13 mouse cellular contexts compared by ENCODE assay signal in the genomic region with DNA sequence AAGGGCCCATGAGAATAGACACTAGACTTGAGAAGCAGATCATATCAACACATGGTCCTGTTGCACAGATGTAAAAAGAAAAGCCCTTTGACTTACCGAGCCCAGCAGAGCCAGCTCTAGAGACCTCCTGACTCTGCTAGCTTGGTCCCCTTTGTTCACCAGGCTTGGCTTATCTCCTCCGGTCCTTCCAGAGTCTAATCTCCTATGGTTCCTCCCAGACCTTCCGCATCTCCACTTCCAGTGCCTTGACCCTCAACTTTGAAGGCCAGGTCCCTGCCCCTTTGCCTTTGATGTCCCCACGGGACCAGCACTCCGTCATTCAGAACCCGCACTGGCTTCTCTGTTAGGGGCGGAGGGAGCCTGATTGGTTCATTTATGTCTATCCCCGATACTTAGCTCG. TPM values are rescaled to one million over a fixed set of nuclear protein-coding genes. Genes with fewer than 3 reads are reported as not detected.
DNase-seq lines count a peak whose midpoint lies in the region; ATAC-seq and TF ChIP-seq lines count a peak whose summit lies in the region.
"Had no signal": no experiment of that assay in that cellular context is flagged by ENCODE, and none has a peak within 500 bp of the region (broad histone marks: within the 10 kb centered on the region; RNA-seq: fewer than 3 reads in every experiment).

No protein-coding gene starts in this region.

- DNase-seq in heart, postnatal 25 days (ENCODE audit: low spot score) = no peak
- peak; percentile 14 for DNase-seq in ZHBTc4 (ENCODE audit: low read depth, low spot score)
- peak; percentile 21 for DNase-seq in embryonic facial prominence, embryonic 10.5 days (ENCODE audit: low spot score)
- DNase-seq in limb, embryonic 14.5 days (ENCODE audit: low spot score) = no peak
- no peak for DNase-seq in urinary bladder, postnatal 4 days (ENCODE audit: low spot score in 2 of 2)
- no peak for DNase-seq in c-Kit-positive CD71-positive TER-119-positive erythroid progenitor cells, embryonic 14.5 days (ENCODE audit: low spot score)
- DNase-seq: cerebellum, postnatal 25 days; gastrocnemius, postnatal 14 days; kidney, adult 8-10 months had no signal

- H3K27me3 ChIP-seq in heart, embryonic 13.5 days (replicated peaks) = no peaks in the 10 kb centered on the region
- H3K27me3 ChIP-seq in embryonic facial prominence, embryonic 10.5 days (replicated peaks; ENCODE audit: low read depth, poor library complexity, severe bottlenecking) = no peaks in the 10 kb centered on the region
- no peaks in the 10 kb centered on the region for H3K27me3 ChIP-seq in limb, embryonic 14.5 days (ENCODE audit: control insufficient read depth, insufficient read depth, low read length)

- 0 out of 2 replicates have a peak overlapping the region, but pooled peaks have one; percentile 43 for H3K27ac ChIP-seq in heart, embryonic 13.5 days (replicated peaks)
- H3K27ac ChIP-seq in embryonic facial prominence, embryonic 10.5 days (replicated peaks) = peak overlapping the region; percentile 65
- no peak overlapping the region for H3K27ac ChIP-seq in limb, embryonic 14.5 days (replicated peaks; ENCODE audit: low read depth, low read length)
- H3K27ac ChIP-seq: hindbrain, embryonic 13.5 days; liver, embryonic 15.5 days had no signal

- 55% methylated on average over 9 of the region's 9 CpGs for WGBS in heart, embryonic 13.5 days
- 46% methylated on average over 9 of the region's 9 CpGs for WGBS in embryonic facial prominence, embryonic 10.5 days
- WGBS in limb, embryonic 14.5 days = 49% methylated on average over 9 of the region's 9 CpGs

- peaks cover 27% of the 10 kb centered on the region for H3K4me1 ChIP-seq in heart, embryonic 13.5 days
- peaks cover 81% of the 10 kb centered on the region for H3K4me1 ChIP-seq in embryonic facial prominence, embryonic 10.5 days
- peaks cover 54% of the 10 kb centered on the region for H3K4me1 ChIP-seq in limb, embryonic 14.5 days (ENCODE audit: control insufficient read depth, insufficient read depth, low read length)
- H3K4me1 ChIP-seq: liver, embryonic 15.5 days had no signal

- ATAC-seq in heart, embryonic 13.5 days (ENCODE audit: extremely low read depth, insufficient number of reproducible peaks, low FRiP score, low TSS enrichment) = no peak
- no peak for ATAC-seq in limb, embryonic 14.5 days (ENCODE audit: low FRiP score, low read depth)

- no peak overlapping the region for H3K4me2 ChIP-seq in heart, embryonic 13.5 days
- H3K4me2 ChIP-seq in limb, embryonic 14.5 days (replicated peaks; ENCODE audit: low read depth, low read length, severe bottlenecking) = peak overlapping the region; percentile 19; the same call in 1 of the 2 replicates
- H3K4me2 ChIP-seq: hindbrain, embryonic 13.5 days; liver, embryonic 15.5 days had no signal

- no peaks in the 10 kb centered on the region for H3K9me3 ChIP-seq in heart, embryonic 13.5 days
- H3K9me3 ChIP-seq in embryonic facial prominence, embryonic 10.5 days = no peaks in the 10 kb centered on the region
- H3K9me3 ChIP-seq in limb, embryonic 14.5 days (ENCODE audit: control insufficient read depth, low read length) = no peaks in the 10 kb centered on the region
- H3K9me3 ChIP-seq: hindbrain, embryonic 13.5 days; liver, embryonic 15.5 days; megakaryocyte, embryonic 14.5 days had no signal

- H3K36me3 ChIP-seq in heart, embryonic 13.5 days = no peaks in the 10 kb centered on the region
- peaks cover 57% of the 10 kb centered on the region for H3K36me3 ChIP-seq in embryonic facial prominence, embryonic 10.5 days (replicated peaks)
- H3K36me3 ChIP-seq in limb, embryonic 14.5 days (ENCODE audit: control insufficient read depth, insufficient read depth, low read length) = peaks cover 50% of the 10 kb centered on the region
- H3K36me3 ChIP-seq: hindbrain, embryonic 13.5 days; liver, embryonic 15.5 days had no signal

- no peak overlapping the region for H3K4me3 ChIP-seq in heart, embryonic 13.5 days
- H3K4me3 ChIP-seq in embryonic facial prominence, embryonic 10.5 days = peak overlapping the region; percentile 38; the same call in 1 of the 2 replicates
- no peak overlapping the region for H3K4me3 ChIP-seq in limb, embryonic 14.5 days (replicated peaks; ENCODE audit: low read length)
- H3K4me3 ChIP-seq: hindbrain, embryonic 13.5 days; liver, embryonic 15.5 days; megakaryocyte, embryonic 14.5 days had no signal

- H3K9ac ChIP-seq in heart, embryonic 13.5 days = no peak overlapping the region
- no peak overlapping the region for H3K9ac ChIP-seq in limb, embryonic 14.5 days (ENCODE audit: low read depth, low read length, severe bottlenecking)
- H3K9ac ChIP-seq: hindbrain, embryonic 13.5 days; liver, embryonic 15.5 days had no signal

- intact Hi-C loops in heart, postnatal 25 days (cut with DNase I) = loop anchor here (10.0 kb wide), 1 partner anchor 283 kb away; no protein-coding TSS in a partner anchor

- TF ChIP-seq POLR2A in limb, embryonic 14.5 days (IDR thresholded peaks at IDR 0.05; ENCODE audit: borderline replicate concordance, extremely low read depth, insufficient read depth, insufficient read length) = no peak

RNA-seq across cellular contexts. Expression of gene Lpar1, which starts 6.0 kb away (rescaled TPM):
- 13.0 and 14.8 TPM in 2 replicates for polyA plus RNA-seq in heart, embryonic 13.5 days (2015; fragmentation: Nextera tagmentation; extraction: Ambion mirVana)
- 10 to 100 TPM; 11.1 to 14.3 TPM for total RNA-seq in heart, postnatal 25 days (2021)
- 129 and 155 TPM in 2 replicates for polyA plus RNA-seq in embryonic facial prominence, embryonic 10.5 days (2016; fragmentation: Nextera tagmentation; extraction: Ambion mirVana)
- polyA plus RNA-seq in limb, embryonic 14.5 days (2012; rRNA removed) = 90.8 and 114 TPM in 2 replicates
- 161 and 187 TPM in 2 replicates for polyA plus RNA-seq in limb, embryonic 14.5 days (2014; fragmentation: Nextera tagmentation; extraction: Ambion mirVana)

Comparison
In these comparisons a context has a peak if more than half of its experiments do, and no peak if none do; other contexts are left out.
1. DNase-seq: peak in ZHBTc4 (single experiment) and embryonic facial prominence, embryonic 10.5 days (single experiment); none in heart, postnatal 25 days (single experiment), limb, embryonic 14.5 days (single experiment), urinary bladder, postnatal 4 days (0 of 2) and c-Kit-positive CD71-positive TER-119-positive erythroid progenitor cells, embryonic 14.5 days (single experiment).